17 mouse cellular contexts compared by ENCODE assay signal in genomic region chr2:122156051-122156700, GRCm38 (mm10). TPM values are rescaled to one million over a fixed set of nuclear protein-coding genes. Genes with fewer than 3 reads are reported as not detected.
DNase-seq lines count a peak whose midpoint lies in the region; ATAC-seq lines count a peak whose summit lies in the region.
"Had no signal": no experiment of that assay in that cellular context is flagged by ENCODE, and none has a peak within 500 bp of the region (broad histone marks: within the 10 kb centered on the region; RNA-seq: fewer than 3 reads in every experiment).

No protein-coding gene starts in this region.

- no peak overlapping the region for H3K27ac ChIP-seq in intestine, embryonic 14.5 days (ENCODE audit: low read depth)
- H3K27ac ChIP-seq in intestine, embryonic 15.5 days: no peak overlapping the region
- H3K27ac ChIP-seq in liver, embryonic 16.5 days (ENCODE audit: low read length): peak overlapping the region; percentile 73
- H3K27ac ChIP-seq: embryonic facial prominence, embryonic 13.5 days; heart, embryonic 13.5 days; hindbrain, embryonic 13.5 days; kidney, postnatal 0 days had no signal

- H3K4me1 ChIP-seq in intestine, embryonic 14.5 days (replicated peaks; ENCODE audit: control insufficient read depth, insufficient read depth, low read length): peaks cover 1% of the 10 kb centered on the region
- H3K4me1 ChIP-seq in intestine, embryonic 15.5 days (replicated peaks): peaks cover 6% of the 10 kb centered on the region; the same call in 1 of the 2 replicates
- H3K4me1 ChIP-seq in liver, embryonic 16.5 days (ENCODE audit: control insufficient read depth, low read depth, low read length): peaks cover 14% of the 10 kb centered on the region
- H3K4me1 ChIP-seq: hindbrain, embryonic 13.5 days had no signal

- ATAC-seq in intestine, embryonic 14.5 days (replicated peaks; ENCODE audit: low FRiP score, low TSS enrichment, low read depth): no peak
- no peak for ATAC-seq in intestine, embryonic 15.5 days
- peak; percentile 78 for ATAC-seq in liver, embryonic 16.5 days (ENCODE audit: low read depth)

- no peaks in the 10 kb centered on the region for H3K9me3 ChIP-seq in intestine, embryonic 14.5 days (ENCODE audit: control insufficient read depth, low read length)
- no peaks in the 10 kb centered on the region; the same call in 1 of the 2 replicates for H3K9me3 ChIP-seq in intestine, embryonic 15.5 days
- no peaks in the 10 kb centered on the region for H3K9me3 ChIP-seq in liver, embryonic 16.5 days (replicated peaks; ENCODE audit: control insufficient read depth, low read length)
- H3K9me3 ChIP-seq: embryonic facial prominence, embryonic 13.5 days; heart, embryonic 13.5 days; hindbrain, embryonic 13.5 days had no signal

- no peak overlapping the region for H3K9ac ChIP-seq in intestine, embryonic 14.5 days (ENCODE audit: low read length)
- no peak overlapping the region for H3K9ac ChIP-seq in intestine, embryonic 15.5 days
- no peak overlapping the region for H3K9ac ChIP-seq in liver, embryonic 16.5 days (ENCODE audit: low read depth, low read length)
- H3K9ac ChIP-seq: embryonic facial prominence, embryonic 13.5 days; heart, embryonic 13.5 days; hindbrain, embryonic 13.5 days had no signal

- 86% methylated on average over 4 of the region's 4 CpGs for WGBS in intestine, embryonic 14.5 days
- WGBS in intestine, embryonic 15.5 days: 87% methylated on average over 4 of the region's 4 CpGs
- WGBS in liver, embryonic 16.5 days (ENCODE audit: insufficient replicate concordance): 51% methylated on average over 4 of the region's 4 CpGs

- peaks cover 13% of the 10 kb centered on the region; the same call in 1 of the 2 replicates for H3K36me3 ChIP-seq in intestine, embryonic 14.5 days (ENCODE audit: control insufficient read depth, insufficient read depth, low read length)
- no peaks in the 10 kb centered on the region for H3K36me3 ChIP-seq in intestine, embryonic 15.5 days
- peaks cover 13% of the 10 kb centered on the region for H3K36me3 ChIP-seq in liver, embryonic 16.5 days (ENCODE audit: control insufficient read depth, insufficient read depth)
- H3K36me3 ChIP-seq: hindbrain, embryonic 13.5 days had no signal

- H3K4me3 ChIP-seq in intestine, embryonic 14.5 days (ENCODE audit: low read depth, low read length): no peak overlapping the region
- no peak overlapping the region for H3K4me3 ChIP-seq in intestine, embryonic 15.5 days (replicated peaks)
- no peak overlapping the region for H3K4me3 ChIP-seq in liver, embryonic 16.5 days (ENCODE audit: low read depth, low read length)
- H3K4me3 ChIP-seq: embryonic facial prominence, embryonic 13.5 days; heart, embryonic 13.5 days; hindbrain, embryonic 13.5 days had no signal

- DNase-seq in intestine, embryonic 14.5 days (ENCODE audit: low spot score): peak; percentile 38
- peak; percentile 42 for DNase-seq in 416B (ENCODE audit: low read depth)
- DNase-seq in brain, adult 2 months (ENCODE audit: low read depth, low spot score): peak; percentile 14
- no peak for DNase-seq in kidney, postnatal 14 days
- no peak for DNase-seq in urinary bladder, postnatal 36 days (ENCODE audit: low spot score in 2 of 2)
- DNase-seq in embryo, embryonic 10.5 days (ENCODE audit: low spot score): no peak
- DNase-seq: cerebellum, postnatal 14 days had no signal

- H3K4me2 ChIP-seq in intestine, embryonic 14.5 days (ENCODE audit: low read length): no peak overlapping the region
- H3K4me2 ChIP-seq in intestine, embryonic 15.5 days (replicated peaks): no peak overlapping the region
- H3K4me2 ChIP-seq in liver, embryonic 16.5 days (ENCODE audit: low read depth, low read length): no peak overlapping the region
- H3K4me2 ChIP-seq: embryonic facial prominence, embryonic 13.5 days; heart, embryonic 13.5 days; hindbrain, embryonic 13.5 days; midbrain, embryonic 11.5 days had no signal

- H3K27me3 ChIP-seq in intestine, embryonic 14.5 days (replicated peaks; ENCODE audit: control insufficient read depth, insufficient read depth, low read length): no peaks in the 10 kb centered on the region
- H3K27me3 ChIP-seq in intestine, embryonic 15.5 days (replicated peaks): no peaks in the 10 kb centered on the region
- H3K27me3 ChIP-seq in liver, embryonic 16.5 days (ENCODE audit: control insufficient read depth, insufficient read depth, low read depth, low read length): no peaks in the 10 kb centered on the region
- H3K27me3 ChIP-seq: embryonic facial prominence, embryonic 13.5 days; heart, embryonic 13.5 days; hindbrain, embryonic 13.5 days had no signal

RNA-seq across cellular contexts. Expression of gene Trim69, which starts 4.3 kb away (rescaled TPM):
- polyA plus RNA-seq in intestine, embryonic 14.5 days (2014; fragmentation: Nextera tagmentation; extraction: Ambion mirVana): not detected in 2 replicates
- 0.09 TPM in 1 of 2 replicates, not detected in the other for polyA plus RNA-seq in intestine, embryonic 15.5 days (2015; fragmentation: Nextera tagmentation; extraction: Ambion mirVana)
- polyA plus RNA-seq in liver, embryonic 16.5 days (2015; fragmentation: Nextera tagmentation; extraction: Ambion mirVana): 0.05 and 0.07 TPM in 2 replicates
- polyA plus RNA-seq: embryonic facial prominence, embryonic 13.5 days; forebrain, embryonic 11.5 days; heart, embryonic 13.5 days; hindbrain, embryonic 13.5 days; kidney, postnatal 0 days; midbrain, embryonic 11.5 days had no signal

RNA-seq across cellular contexts. Expression of gene B2m, which starts 8.7 kb away (rescaled TPM):
- polyA plus RNA-seq in intestine, embryonic 14.5 days (2014; fragmentation: Nextera tagmentation; extraction: Ambion mirVana): 318 and 332 TPM in 2 replicates
- polyA plus RNA-seq in intestine, embryonic 15.5 days (2015; fragmentation: Nextera tagmentation; extraction: Ambion mirVana): 367 and 406 TPM in 2 replicates
- 426 and 495 TPM in 2 replicates for polyA plus RNA-seq in liver, embryonic 16.5 days (2015; fragmentation: Nextera tagmentation; extraction: Ambion mirVana)

RNA-seq across cellular contexts. Expression of gene Patl2, which starts 29.8 kb away (rescaled TPM):
- 0.13 TPM in 1 of 2 replicates, not detected in the other for polyA plus RNA-seq in intestine, embryonic 14.5 days (2014; fragmentation: Nextera tagmentation; extraction: Ambion mirVana)
- polyA plus RNA-seq in intestine, embryonic 15.5 days (2015; fragmentation: Nextera tagmentation; extraction: Ambion mirVana): not detected in 2 replicates
- 0.04 and 0.07 TPM in 2 replicates for polyA plus RNA-seq in liver, embryonic 16.5 days (2015; fragmentation: Nextera tagmentation; extraction: Ambion mirVana)
- polyA plus RNA-seq: embryonic facial prominence, embryonic 13.5 days; forebrain, embryonic 11.5 days; heart, embryonic 13.5 days; hindbrain, embryonic 13.5 days; midbrain, embryonic 11.5 days; small intestine, adult 2 months had no signal

RNA-seq across cellular contexts. Expression of gene Terb2, which starts 29.9 kb away (rescaled TPM):
- polyA plus RNA-seq in intestine, embryonic 14.5 days (2014; fragmentation: Nextera tagmentation; extraction: Ambion mirVana): not detected in 2 replicates
- not detected in 2 replicates for polyA plus RNA-seq in intestine, embryonic 15.5 days (2015; fragmentation: Nextera tagmentation; extraction: Ambion mirVana)
- polyA plus RNA-seq in liver, embryonic 16.5 days (2015; fragmentation: Nextera tagmentation; extraction: Ambion mirVana): not detected in 2 replicates
- polyA plus RNA-seq: embryonic facial prominence, embryonic 13.5 days; forebrain, embryonic 11.5 days; heart, embryonic 13.5 days; hindbrain, embryonic 13.5 days; kidney, postnatal 0 days; limb, embryonic 14.5 days; midbrain, embryonic 11.5 days; small intestine, adult 2 months had no signal

RNA-seq across cellular contexts. Expression of gene Spg11, which starts 38.0 kb away (rescaled TPM):
- polyA plus RNA-seq in intestine, embryonic 14.5 days (2014; fragmentation: Nextera tagmentation; extraction: Ambion mirVana): 11.3 and 11.9 TPM in 2 replicates
- 8.5 TPM in 2 replicates for polyA plus RNA-seq in intestine, embryonic 15.5 days (2015; fragmentation: Nextera tagmentation; extraction: Ambion mirVana)
- polyA plus RNA-seq in liver, embryonic 16.5 days (2015; fragmentation: Nextera tagmentation; extraction: Ambion mirVana): 3.2 and 3.5 TPM in 2 replicates

Comparison
In these comparisons a context has a peak if more than half of its experiments do, and no peak if none do; other contexts are left out.
1. DNase-seq: peak in intestine, embryonic 14.5 days (single experiment), 416B (single experiment) and brain, adult 2 months (single experiment); none in kidney, postnatal 14 days (single experiment), urinary bladder, postnatal 36 days (0 of 2) and embryo, embryonic 10.5 days (single experiment).